Mouse (Mus musculus) kidney, adult 2 months (tissue): ENCODE measurements around the gene Atxn7l3.

ENCODE experiments used
- CTCF ChIP-seq: fragments of 200-500 bp; conservative IDR thresholded peaks from 2 replicates; pipeline ENCODE4 v1.5.1; 2011; ENCODE audit warnings: low read depth, mild to moderate bottlenecking, control low read depth, low read length, moderate library complexity, mixed read lengths; ENCODE audit not compliant: insufficient read depth, insufficient read length
- POLR2A ChIP-seq: fragments of 200-500 bp; IDR thresholded peaks from one replicate; pipeline ENCODE4 v1.6.1; 2011; ENCODE audit warnings: low read depth, low read length, control low read depth

- TF ChIP-seq CTCF (no peak), POLR2A (no peak)
Observed at GRCm38 (mm10) chr11:102337921-102338320, 41.5 kb upstream of the Atxn7l3 start.
